Mouse (Mus musculus): ENCODE data around the gene Ugp2.

DNA sequence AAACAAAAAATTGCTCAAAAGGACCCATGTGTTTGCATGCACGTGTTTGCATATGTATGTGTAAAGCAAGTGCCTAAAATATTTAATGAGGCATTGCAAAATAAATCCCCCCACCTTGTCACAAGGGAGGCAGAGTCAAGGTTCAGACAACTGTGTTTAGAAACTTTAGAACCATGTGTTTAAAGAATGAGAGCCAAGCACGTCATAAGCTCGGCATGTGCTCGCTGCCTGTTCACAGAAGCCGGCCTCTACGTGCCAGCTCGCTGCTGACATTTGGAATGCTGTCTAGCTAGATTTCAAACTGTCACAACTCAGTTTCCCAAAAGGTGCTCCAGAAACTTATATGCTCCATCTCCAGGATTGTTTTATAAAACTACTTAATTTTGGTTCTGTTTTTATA is 27.5 kb upstream of the Ugp2 start:
- TF ChIP-seq MAX (IDR thresholded peaks at IDR 0.05; ENCODE audit: low read depth) (no peak), CEBPB (IDR thresholded peaks at IDR 0.05; ENCODE audit: insufficient read depth, poor library complexity, severe bottlenecking) (no peak), USF1 (IDR thresholded peaks at IDR 0.05; ENCODE audit: low read depth) (no peak), POLR2A (IDR thresholded peaks at IDR 0.05; ENCODE audit: insufficient read length, low read depth) (no peak)
